Mouse (Mus musculus): ENCODE data around the gene Fkbp5. TPM values are rescaled to one million over a fixed set of nuclear protein-coding genes. Genes with fewer than 3 reads are reported as not detected.

Fkbp5 gene
- polyA plus RNA-seq, 2 experiments = 8.7 to 23.3 TPM

GRCm38 (mm10) chr17:28546925-28547324 is 29.6 kb upstream of the Fkbp5 start:
- Histone ChIP-seq H3K4me2 (replicated peaks; ENCODE audit: low read depth, low read length, severe bottlenecking) (no peak overlapping the region), H3K4me3 (replicated peaks; ENCODE audit: low read length) (no peak overlapping the region), H3K36me3 (ENCODE audit: control insufficient read depth, insufficient read depth, low read length) (no peaks in the 10 kb centered on the region), H3K27ac (replicated peaks; ENCODE audit: low read depth, low read length) (no peak overlapping the region), H3K9me3 (ENCODE audit: control insufficient read depth, low read length) (no peaks in the 10 kb centered on the region), H3K9ac (ENCODE audit: low read depth, low read length, severe bottlenecking) (no peak overlapping the region), H3K4me1 (ENCODE audit: control insufficient read depth, insufficient read depth, low read length) (no peaks in the 10 kb centered on the region), H3K27me3 (ENCODE audit: control insufficient read depth, insufficient read depth, low read length) (no peaks in the 10 kb centered on the region)
- no peak for TF ChIP-seq POLR2A (IDR thresholded peaks at IDR 0.05; ENCODE audit: borderline replicate concordance, extremely low read depth, insufficient read depth, insufficient read length)
- WGBS = 76% methylated on average over 1 of the region's 1 CpGs
- DNase-seq (ENCODE audit: low spot score) = no peak
- ATAC-seq (ENCODE audit: low FRiP score, low read depth) = no peak

DNA sequence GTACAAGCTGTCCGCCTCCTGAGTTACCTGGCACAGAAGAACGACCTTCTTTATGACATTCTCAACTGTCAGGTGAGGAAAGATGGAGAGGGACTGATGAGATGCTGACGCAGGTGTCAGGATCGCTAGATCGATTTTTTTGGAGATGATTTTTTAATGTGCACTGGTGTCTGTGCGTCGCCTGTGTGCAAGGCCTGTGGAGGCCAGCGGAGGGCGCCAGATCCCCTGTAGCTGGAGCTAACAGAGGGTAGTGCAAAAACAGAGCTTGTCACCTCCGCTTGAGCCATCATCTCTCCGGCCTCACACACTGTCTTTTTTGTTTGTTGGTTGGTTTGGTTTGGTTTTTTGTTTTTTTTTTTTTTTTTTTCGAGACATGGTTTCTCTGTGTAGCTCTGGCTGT is 20.6 kb upstream of the Fkbp5 start:
- Histone ChIP-seq H3K27me3 (ENCODE audit: control insufficient read depth, insufficient read depth, low read length) (no peaks in the 10 kb centered on the region), H3K9ac (ENCODE audit: low read depth, low read length, severe bottlenecking) (no peak overlapping the region), H3K4me1 (ENCODE audit: control insufficient read depth, insufficient read depth, low read length) (no peaks in the 10 kb centered on the region), H3K4me2 (replicated peaks; ENCODE audit: low read depth, low read length, severe bottlenecking) (no peak overlapping the region), H3K9me3 (ENCODE audit: control insufficient read depth, low read length) (no peaks in the 10 kb centered on the region), H3K4me3 (replicated peaks; ENCODE audit: low read length) (no peak overlapping the region), H3K27ac (replicated peaks; ENCODE audit: low read depth, low read length) (no peak overlapping the region), H3K36me3 (ENCODE audit: control insufficient read depth, insufficient read depth, low read length) (no peaks in the 10 kb centered on the region)
- DNase-seq (ENCODE audit: low spot score) (no peak), ATAC-seq (ENCODE audit: low FRiP score, low read depth) (no peak)
- no peak for TF ChIP-seq POLR2A (IDR thresholded peaks at IDR 0.05; ENCODE audit: borderline replicate concordance, extremely low read depth, insufficient read depth, insufficient read length)
- whole genome bisulfite sequencing = 38% methylated on average over 12 of the region's 12 CpGs

GRCm38 (mm10) chr17:28533327-28533726 is 16.0 kb upstream of the Fkbp5 start:
- ATAC-seq (ENCODE audit: low FRiP score, low read depth) = no peak
- Histone ChIP-seq H3K36me3 (ENCODE audit: control insufficient read depth, insufficient read depth, low read length) (no peaks in the 10 kb centered on the region), H3K27me3 (ENCODE audit: control insufficient read depth, insufficient read depth, low read length) (no peaks in the 10 kb centered on the region), H3K27ac (replicated peaks; ENCODE audit: low read depth, low read length) (no peak overlapping the region), H3K9ac (ENCODE audit: low read depth, low read length, severe bottlenecking) (no peak overlapping the region), H3K4me1 (ENCODE audit: control insufficient read depth, insufficient read depth, low read length) (no peaks in the 10 kb centered on the region), H3K9me3 (ENCODE audit: control insufficient read depth, low read length) (no peaks in the 10 kb centered on the region), H3K4me2 (replicated peaks; ENCODE audit: low read depth, low read length, severe bottlenecking) (no peak overlapping the region), H3K4me3 (replicated peaks; ENCODE audit: low read length) (no peak overlapping the region)
- TF ChIP-seq POLR2A (IDR thresholded peaks at IDR 0.05; ENCODE audit: borderline replicate concordance, extremely low read depth, insufficient read depth, insufficient read length) = no peak
- 92% methylated on average over 13 of the region's 13 CpGs for WGBS
- DNase-seq (ENCODE audit: low spot score) = no peak

- no peak for ATAC-seq (ENCODE audit: low FRiP score, low read depth)
- no peaks in the 10 kb centered on the region for H3K9me3 ChIP-seq (ENCODE audit: control insufficient read depth, low read length)
- WGBS = 86% methylated on average over 7 of the region's 7 CpGs
- no peaks in the 10 kb centered on the region for H3K27me3 ChIP-seq (ENCODE audit: control insufficient read depth, insufficient read depth, low read length)
- H3K36me3 ChIP-seq (ENCODE audit: control insufficient read depth, insufficient read depth, low read length) = no peaks in the 10 kb centered on the region
- no peak overlapping the region for H3K4me2 ChIP-seq (replicated peaks; ENCODE audit: low read depth, low read length, severe bottlenecking)
- H3K27ac ChIP-seq (replicated peaks; ENCODE audit: low read depth, low read length) = no peak overlapping the region
- H3K4me1 ChIP-seq (ENCODE audit: control insufficient read depth, insufficient read depth, low read length) = peaks cover 3% of the 10 kb centered on the region
- DNase-seq (ENCODE audit: low spot score) = no peak
- no peak overlapping the region for H3K4me3 ChIP-seq (replicated peaks; ENCODE audit: low read length)
- TF ChIP-seq POLR2A (IDR thresholded peaks at IDR 0.05; ENCODE audit: borderline replicate concordance, extremely low read depth, insufficient read depth, insufficient read length) = no peak
- H3K9ac ChIP-seq (ENCODE audit: low read depth, low read length, severe bottlenecking) = no peak overlapping the region
Measured at GRCm38 (mm10) chr17:28532557-28532956, 15.2 kb upstream of the Fkbp5 start.

- Histone ChIP-seq H3K36me3 (ENCODE audit: control insufficient read depth, insufficient read depth, low read length) (no peaks in the 10 kb centered on the region), H3K9ac (ENCODE audit: low read depth, low read length, severe bottlenecking) (no peak overlapping the region), H3K27ac (replicated peaks; ENCODE audit: low read depth, low read length) (no peak overlapping the region), H3K9me3 (ENCODE audit: control insufficient read depth, low read length) (no peaks in the 10 kb centered on the region), H3K4me2 (replicated peaks; ENCODE audit: low read depth, low read length, severe bottlenecking) (no peak overlapping the region), H3K27me3 (ENCODE audit: control insufficient read depth, insufficient read depth, low read length) (no peaks in the 10 kb centered on the region), H3K4me1 (ENCODE audit: control insufficient read depth, insufficient read depth, low read length) (peaks cover 6% of the 10 kb centered on the region), H3K4me3 (replicated peaks; ENCODE audit: low read length) (no peak overlapping the region)
- ATAC-seq (ENCODE audit: low FRiP score, low read depth) (no peak), DNase-seq (ENCODE audit: low spot score) (no peak)
- 15% methylated on average over 18 of the region's 18 CpGs for WGBS
- no peak for TF ChIP-seq POLR2A (IDR thresholded peaks at IDR 0.05; ENCODE audit: borderline replicate concordance, extremely low read depth, insufficient read depth, insufficient read length)
Measured at GRCm38 (mm10) chr17:28531946-28532345, 14.6 kb upstream of the Fkbp5 start.

GRCm38 (mm10) chr17:28530506-28530905 is 13.2 kb upstream of the Fkbp5 start, which contains the start of gene Armc12:
Gene Armc12 (plus strand): TSS chr17:28530806.
- Histone ChIP-seq H3K27me3 (ENCODE audit: control insufficient read depth, insufficient read depth, low read length) (no peaks in the 10 kb centered on the region), H3K36me3 (ENCODE audit: control insufficient read depth, insufficient read depth, low read length) (no peaks in the 10 kb centered on the region), H3K4me1 (ENCODE audit: control insufficient read depth, insufficient read depth, low read length) (peaks cover 6% of the 10 kb centered on the region), H3K4me2 (replicated peaks; ENCODE audit: low read depth, low read length, severe bottlenecking) (no peak within 1 kb of the TSS), H3K4me3 (replicated peaks; ENCODE audit: low read length) (no peak within 1 kb of the TSS), H3K27ac (replicated peaks; ENCODE audit: low read depth, low read length) (no peak within 1 kb of the TSS), H3K9me3 (ENCODE audit: control insufficient read depth, low read length) (no peaks in the 10 kb centered on the region), H3K9ac (ENCODE audit: low read depth, low read length, severe bottlenecking) (no peak within 1 kb of the TSS)
- no peak for TF ChIP-seq POLR2A (IDR thresholded peaks at IDR 0.05; ENCODE audit: borderline replicate concordance, extremely low read depth, insufficient read depth, insufficient read length)
- WGBS = 86% methylated on average over 6 of the region's 6 CpGs
- ATAC-seq (ENCODE audit: low FRiP score, low read depth) (no peak), DNase-seq (ENCODE audit: low spot score) (no peak)
